Mouse (Mus musculus) thymus, postnatal 0 days (tissue): ENCODE measurements around the gene Slc9a9. TPM values are rescaled to one million over a fixed set of nuclear protein-coding genes. Genes with fewer than 3 reads are reported as not detected.
A peak's percentile ranks its signal among the peaks of the same experiment; 100 is the strongest.

Experiments used
- DNase-seq: peaks from one replicate; pipeline ENCODE4 v3.0.0-alpha.2; 2015; ENCODE audit warnings: low spot score
- polyA plus RNA-seq: library from polyadenylated mRNA; unstranded; fragments of >200 nt; fragmentation: Nextera tagmentation; extraction: Ambion mirVana; gene quantifications from 2 replicates; pipeline ENCODE4 v1.2.1, GENCODE M21; 2015

The Slc9a9 gene
- polyA plus RNA-seq, 1 experiment from 2014 or later: 40.5 TPM

- no peak for DNase-seq
Measured at GRCm38 (mm10) chr9:94833836-94834235, 164.1 kb downstream of the Slc9a9 start.

DNA sequence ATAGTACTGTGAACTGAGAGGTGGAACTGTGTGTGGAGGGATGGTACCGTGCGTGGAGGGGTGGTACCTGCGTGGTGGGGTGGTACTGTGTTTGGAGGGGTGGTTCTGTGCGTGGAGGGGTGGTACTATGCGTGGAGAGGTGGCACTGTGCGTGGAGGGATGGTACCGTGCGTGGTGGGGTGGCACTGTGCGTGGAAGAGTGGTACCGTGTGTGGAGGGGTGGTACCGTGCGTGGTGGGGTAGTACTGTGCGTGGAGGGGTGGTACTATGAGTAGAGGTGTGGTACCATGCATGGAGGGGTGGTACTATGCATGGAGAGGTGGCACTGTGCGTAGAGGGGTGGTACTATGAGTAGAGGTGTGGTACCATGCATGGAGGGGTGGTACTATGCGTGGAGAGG lies 167.7 kb downstream of the Slc9a9 start:
- DNase-seq: no peak

- no peak for DNase-seq
Measured at GRCm38 (mm10) chr9:94838479-94839031, 168.8 kb downstream of the Slc9a9 start.

GRCm38 (mm10) chr9:94839204-94839603 lies 169.5 kb downstream of the Slc9a9 start:
- no peak for DNase-seq

- no peak for DNase-seq
Measured at GRCm38 (mm10) chr9:94840398-94840797, 170.7 kb downstream of the Slc9a9 start.

- DNase-seq: no peak
Measured at GRCm38 (mm10) chr9:94840972-94841371, 171.3 kb downstream of the Slc9a9 start.

GRCm38 (mm10) chr9:94844176-94844575 lies 174.5 kb downstream of the Slc9a9 start:
- DNase-seq: no peak

- no peak for DNase-seq
Measured at GRCm38 (mm10) chr9:94847624-94848023, 177.9 kb downstream of the Slc9a9 start.

- DNase-seq: no peak
Measured at GRCm38 (mm10) chr9:94851550-94851949, 181.8 kb downstream of the Slc9a9 start.

- no peak for DNase-seq
Measured at GRCm38 (mm10) chr9:94856093-94856492, 186.4 kb downstream of the Slc9a9 start.

GRCm38 (mm10) chr9:94868557-94868956 lies 198.8 kb downstream of the Slc9a9 start:
- no peak for DNase-seq

GRCm38 (mm10) chr9:94869023-94869799 lies 199.5 kb downstream of the Slc9a9 start:
- DNase-seq: no peak

GRCm38 (mm10) chr9:94882517-94882916 lies 212.8 kb downstream of the Slc9a9 start:
- DNase-seq: no peak

DNA sequence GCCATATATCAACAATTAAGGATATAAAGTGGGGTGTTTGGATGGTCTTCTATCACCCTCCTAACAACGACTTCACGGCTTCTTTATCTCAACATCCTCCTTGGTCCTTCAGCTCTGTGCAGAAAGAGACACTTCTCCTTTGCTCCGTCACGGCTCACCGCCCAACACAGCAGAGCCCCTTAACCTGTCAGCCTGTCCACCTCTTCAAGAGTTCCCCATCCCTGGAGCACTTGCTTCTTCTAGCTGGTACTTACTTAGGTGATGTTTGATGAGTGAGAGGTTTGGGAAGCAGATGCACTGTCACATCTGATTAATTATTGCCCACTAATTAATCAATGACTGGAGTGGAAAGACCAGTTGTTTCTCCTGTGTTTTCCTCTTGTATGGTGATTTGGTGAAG lies 213.7 kb downstream of the Slc9a9 start:
- DNase-seq: no peak

- DNase-seq: no peak
Measured at GRCm38 (mm10) chr9:94885151-94885550, 215.4 kb downstream of the Slc9a9 start.

GRCm38 (mm10) chr9:94889647-94890046 lies 219.9 kb downstream of the Slc9a9 start:
- no peak for DNase-seq

DNA sequence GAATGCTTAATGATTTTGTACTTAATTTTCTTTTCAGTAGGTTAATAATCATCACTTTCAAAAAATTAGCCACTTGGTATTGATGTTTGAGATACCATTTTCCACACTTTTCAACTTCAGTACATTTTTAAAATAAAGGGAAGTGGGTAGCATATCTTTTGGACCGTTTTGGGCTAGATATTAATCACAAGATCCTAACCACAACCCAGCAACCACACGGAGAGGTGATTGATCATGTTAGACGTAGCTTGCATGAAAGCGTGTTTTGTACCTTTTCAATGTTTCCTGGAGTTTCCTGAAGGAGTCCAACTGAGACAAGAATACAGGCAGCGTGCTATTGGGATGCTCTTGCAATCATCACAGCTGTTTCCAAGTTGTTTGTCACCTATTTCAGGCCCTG lies 226.2 kb downstream of the Slc9a9 start:
- no peak for DNase-seq

- no peak for DNase-seq
Measured at GRCm38 (mm10) chr9:94904180-94904579, 234.5 kb downstream of the Slc9a9 start.

DNA sequence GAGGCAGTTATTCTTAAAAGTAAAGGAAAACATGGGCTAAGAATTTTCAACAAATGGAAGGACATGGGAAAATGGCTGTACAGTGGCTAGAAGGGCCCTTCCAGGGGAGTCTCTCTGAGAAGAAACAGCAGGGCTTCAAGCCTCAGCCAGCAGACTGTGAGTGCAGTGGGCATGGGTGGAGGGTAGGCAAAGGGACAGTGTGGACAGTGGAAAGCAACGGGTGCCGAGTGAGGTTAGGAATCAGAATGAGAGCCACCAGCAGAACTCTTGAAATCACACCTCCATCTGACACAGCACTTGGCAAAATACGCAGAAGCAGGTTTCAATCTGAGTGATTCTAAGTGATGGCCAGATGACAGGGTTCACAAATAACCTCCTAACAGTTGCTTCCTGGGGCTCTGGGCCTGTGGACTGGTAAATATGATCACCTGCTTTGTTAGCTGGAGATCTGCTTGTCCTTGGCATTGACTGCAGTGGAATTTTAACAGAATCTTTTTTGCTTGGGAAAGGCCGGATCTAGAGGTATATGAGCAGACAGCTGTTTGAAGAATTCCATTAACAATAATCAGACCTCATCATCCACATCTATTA lies 237.4 kb downstream of the Slc9a9 start:
- no peak for DNase-seq

DNA sequence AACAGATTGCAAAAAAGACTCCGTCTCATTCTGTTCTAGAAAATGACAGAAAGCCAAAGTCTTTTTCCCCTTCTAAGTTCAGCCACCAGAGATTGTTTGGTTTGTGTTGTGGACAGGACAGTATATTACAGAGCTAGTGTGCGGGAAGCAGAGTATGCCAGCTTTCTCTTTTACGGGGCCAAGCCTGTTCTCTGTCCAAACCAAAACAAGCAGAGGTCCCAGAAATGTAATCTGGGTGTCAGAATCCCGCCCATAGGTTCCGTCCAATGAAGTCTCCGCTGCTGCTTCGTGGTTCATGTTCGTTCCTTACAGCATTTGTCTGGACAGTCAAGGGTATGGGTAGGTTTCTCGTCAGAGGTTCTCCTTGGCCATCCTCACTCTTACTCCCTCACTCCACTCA lies 242.4 kb downstream of the Slc9a9 start:
- DNase-seq: no peak

GRCm38 (mm10) chr9:94922062-94922461 lies 252.4 kb downstream of the Slc9a9 start:
- no peak for DNase-seq

DNA sequence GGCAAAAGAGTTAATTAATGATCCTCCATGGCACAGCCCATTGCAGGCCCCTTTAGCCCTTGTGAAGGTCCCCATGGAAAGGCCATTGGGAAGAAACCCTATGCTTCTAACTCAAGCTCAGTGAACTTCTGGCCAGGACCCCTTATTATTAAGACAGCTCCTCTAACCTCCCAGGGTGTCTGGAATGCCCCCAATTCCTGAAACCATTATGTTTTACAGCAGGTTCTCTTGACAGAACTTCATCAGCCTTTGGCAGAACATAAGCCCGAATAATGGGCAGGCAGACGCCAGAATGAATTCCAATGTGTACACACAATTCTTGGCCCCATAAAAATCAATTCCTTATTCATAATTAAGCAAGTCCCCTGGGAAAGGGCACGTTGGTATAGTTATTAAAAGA lies 256.1 kb downstream of the Slc9a9 start:
- no peak for DNase-seq

- peak; percentile 53 for DNase-seq
Measured at GRCm38 (mm10) chr9:94927101-94927500, 257.4 kb downstream of the Slc9a9 start.
